Mouse (Mus musculus): ENCODE data around the gene Sik2.

- TF ChIP-seq GATA1 (IDR thresholded peaks at IDR 0.05; ENCODE audit: borderline replicate concordance, low read length), result no peak
- TF ChIP-seq FLI1 (IDR thresholded peaks at IDR 0.05; ENCODE audit: low read length), result no peak
Observed at GRCm38 (mm10) chr9:50965392-50965791, 43.5 kb downstream of the Sik2 start.
